Mouse (Mus musculus): ENCODE data around the gene Dnm2.

DNA sequence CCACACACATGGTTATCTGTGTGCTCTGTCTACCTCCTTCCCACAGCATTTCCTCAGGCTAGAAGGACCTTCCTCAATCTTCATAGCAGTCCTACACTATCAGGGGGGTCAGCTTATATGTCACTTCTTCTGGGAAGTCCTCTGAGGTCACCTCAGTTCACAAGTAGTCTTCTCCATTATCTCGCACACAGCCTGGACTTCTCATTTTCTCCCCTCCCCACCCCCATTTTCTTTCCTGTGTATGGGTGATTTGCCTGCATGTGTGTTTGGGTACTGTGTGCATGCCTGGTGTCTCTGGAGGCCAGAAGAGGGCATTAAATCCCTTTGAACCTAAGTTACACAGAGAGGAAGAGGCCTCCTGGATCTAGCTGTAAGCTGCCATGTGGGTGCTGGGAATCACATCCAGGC is 103.2 kb downstream of the Dnm2 start:
- TF ChIP-seq CTCF (IDR thresholded peaks at IDR 0.05; ENCODE audit: low read depth, low read length) (no peak), EP300 (IDR thresholded peaks at IDR 0.05; ENCODE audit: insufficient read depth, low read depth, low read length) (no peak)
